ENCODE assay signal across 11 mouse cellular contexts in genomic region chr15:96676518-96676917, GRCm38 (mm10). TPM values are rescaled to one million over a fixed set of nuclear protein-coding genes. Genes with fewer than 3 reads are reported as not detected.
DNase-seq lines count a peak whose midpoint lies in the region; TF ChIP-seq lines count a peak whose summit lies in the region.
"Had no signal": no experiment of that assay in that cellular context is flagged by ENCODE, and none has a peak within 500 bp of the region (broad histone marks: within the 10 kb centered on the region; RNA-seq: fewer than 3 reads in every experiment).

No protein-coding gene starts in this region.

- peak; percentile 80 for DNase-seq in cerebellum, postnatal 10 days
- no peak for DNase-seq in cerebellum, adult 9-11 months
- peak; percentile 57 to 60 for DNase-seq in kidney, postnatal 25 days
- DNase-seq in kidney, adult 11 months, result no peak
- DNase-seq in adrenal gland, postnatal 10 days, result peak; percentile 75
- DNase-seq in lung, adult 2 months, result peak; percentile 43
- no peak for DNase-seq in yolk sac, embryonic 10.5 days (ENCODE audit: low spot score)
- DNase-seq in thymus, adult 18-20 months, result no peak
- DNase-seq: right cerebral cortex, postnatal 4 days had no signal

- no peak for TF ChIP-seq CTCF in lung, adult 2 months (IDR thresholded peaks at IDR 0.05; ENCODE audit: insufficient read depth, low read length)

- no peak overlapping the region for H3K4me3 ChIP-seq in lung, adult 2 months (replicated peaks; ENCODE audit: extremely low read depth, low read depth, low read length)
- H3K4me3 ChIP-seq: erythroblast, embryonic 14.5 days; midbrain, embryonic 12.5 days had no signal

- 22% methylated on average over 10 of the region's 10 CpGs for WGBS in lung, adult 2 months

- no peak for TF ChIP-seq POLR2A in lung, adult 2 months (IDR thresholded peaks at IDR 0.05; ENCODE audit: borderline replicate concordance, extremely low read depth, low read depth, low read length)

- no peaks in the 10 kb centered on the region for H3K4me1 ChIP-seq in lung, adult 2 months (ENCODE audit: control insufficient read depth, insufficient read depth, low read length)
- H3K4me1 ChIP-seq: midbrain, embryonic 12.5 days had no signal

RNA-seq across cellular contexts. Expression of gene Slc38a2, which starts 23.0 kb away (rescaled TPM):
- total RNA-seq in adrenal gland, postnatal 10 days (2021), result 100 to 1,000 TPM in 1 of 2 experiments, 10 to 100 TPM in 1; 99.1 to 143 TPM
- polyA plus RNA-seq in lung, adult 2 months (2012; rRNA removed), result 23.0 and 37.9 TPM in 2 replicates

RNA-seq across cellular contexts. Expression of gene Slc38a1, which starts 33.8 kb away (rescaled TPM):
- 10 to 100 TPM; 31.9 to 40.4 TPM for total RNA-seq in adrenal gland, postnatal 10 days (2021)
- 17.6 and 19.9 TPM in 2 replicates for polyA plus RNA-seq in lung, adult 2 months (2012; rRNA removed)

Comparison
In these comparisons a context has a peak if more than half of its experiments do, and no peak if none do; other contexts are left out.
1. DNase-seq: peak in cerebellum, postnatal 10 days (2 of 2), kidney, postnatal 25 days (2 of 2), adrenal gland, postnatal 10 days (single experiment) and lung, adult 2 months (single experiment); none in cerebellum, adult 9-11 months (single experiment), kidney, adult 11 months (single experiment), yolk sac, embryonic 10.5 days (single experiment) and thymus, adult 18-20 months (0 of 2).